ENCODE assay signal across 8 mouse cellular contexts in the genomic region with DNA sequence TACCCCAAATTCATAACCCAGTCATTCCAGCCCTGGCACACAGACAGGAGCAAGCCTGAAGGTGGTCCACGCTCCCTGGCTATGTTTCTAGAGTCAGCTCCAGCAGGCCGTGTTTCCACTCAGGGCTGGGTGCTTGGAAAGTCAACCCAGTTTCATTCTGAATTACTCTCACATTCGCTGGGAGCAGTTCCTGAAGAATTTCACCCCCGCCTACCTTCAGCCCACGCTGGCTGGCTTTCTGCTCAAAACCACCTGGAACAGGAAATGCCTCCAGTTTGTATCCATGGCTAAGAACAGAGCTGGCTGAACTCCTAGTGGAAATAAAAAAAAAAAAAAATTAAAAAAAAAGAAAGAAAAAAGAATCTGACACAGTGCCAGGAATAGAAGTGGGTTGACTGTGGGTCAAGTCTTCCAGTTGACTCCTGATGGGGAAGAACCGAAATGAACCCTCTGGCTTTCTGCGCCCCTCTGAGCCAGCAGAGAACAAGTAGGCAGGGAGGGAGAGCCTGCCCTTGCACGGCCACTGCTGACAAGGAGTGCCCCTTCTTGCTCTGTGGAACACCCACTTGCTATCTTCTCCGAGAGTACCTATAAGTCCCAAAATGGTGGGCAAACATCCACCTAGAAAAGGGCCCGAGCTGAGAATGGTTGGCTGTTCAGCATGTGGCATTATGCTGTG.
DNase-seq lines count a peak whose midpoint lies in the region; ATAC-seq lines count a peak whose summit lies in the region.

No protein-coding gene starts in this region.

- no peaks in the 10 kb centered on the region for H3K27me3 ChIP-seq in embryonic facial prominence, embryonic 15.5 days

- peak overlapping the region; percentile 55 for H3K27ac ChIP-seq in embryonic facial prominence, embryonic 15.5 days (replicated peaks)

- H3K9me3 ChIP-seq in embryonic facial prominence, embryonic 15.5 days (replicated peaks) = no peaks in the 10 kb centered on the region

- ATAC-seq in embryonic facial prominence, embryonic 15.5 days (ENCODE audit: insufficient number of reproducible peaks, low FRiP score, low TSS enrichment, low read depth) = peak; percentile 60; the same call in 1 of the 2 replicates
- ATAC-seq in megakaryocyte progenitor cell, adult 5-6 weeks (replicated peaks; ENCODE audit: poor library complexity) = no peak

- peaks cover 23% of the 10 kb centered on the region for H3K4me1 ChIP-seq in embryonic facial prominence, embryonic 15.5 days

- H3K9ac ChIP-seq in embryonic facial prominence, embryonic 15.5 days = no peak overlapping the region

- no peak overlapping the region for H3K4me2 ChIP-seq in embryonic facial prominence, embryonic 15.5 days (replicated peaks)

- H3K4me3 ChIP-seq in embryonic facial prominence, embryonic 15.5 days (replicated peaks) = no peak overlapping the region

- intact Hi-C loops in left cerebral cortex, postnatal 4 days (cut with DNase I) = no loop called here

- DNase-seq in gastrocnemius, postnatal 25 days = peak; percentile 50
- no peak for DNase-seq in gastrocnemius, adult 18-20 months (ENCODE audit: low spot score)
- peak; percentile 49 for DNase-seq in kidney, postnatal 10 days
- DNase-seq in left cerebral cortex, postnatal 4 days = peak; percentile 5
- no peak for DNase-seq in thymus, postnatal 14 days
- no peak for DNase-seq in spleen, postnatal 4 days (ENCODE audit: low spot score in 2 of 2)

- WGBS in embryonic facial prominence, embryonic 15.5 days = 62% methylated on average over 10 of the region's 10 CpGs

- H3K36me3 ChIP-seq in embryonic facial prominence, embryonic 15.5 days = no peaks in the 10 kb centered on the region

Comparison
In these comparisons a context has a peak if more than half of its experiments do, and no peak if none do; other contexts are left out.
1. DNase-seq: peak in gastrocnemius, postnatal 25 days (single experiment), kidney, postnatal 10 days (single experiment) and left cerebral cortex, postnatal 4 days (single experiment); none in gastrocnemius, adult 18-20 months (single experiment), thymus, postnatal 14 days (single experiment) and spleen, postnatal 4 days (0 of 2).